Mouse (Mus musculus): ENCODE data around the gene Syt3. TPM values are rescaled to one million over a fixed set of nuclear protein-coding genes. Genes with fewer than 3 reads are reported as not detected.

The Syt3 gene
- total RNA-seq, 1 experiment from 2014 or later = not detected

DNA sequence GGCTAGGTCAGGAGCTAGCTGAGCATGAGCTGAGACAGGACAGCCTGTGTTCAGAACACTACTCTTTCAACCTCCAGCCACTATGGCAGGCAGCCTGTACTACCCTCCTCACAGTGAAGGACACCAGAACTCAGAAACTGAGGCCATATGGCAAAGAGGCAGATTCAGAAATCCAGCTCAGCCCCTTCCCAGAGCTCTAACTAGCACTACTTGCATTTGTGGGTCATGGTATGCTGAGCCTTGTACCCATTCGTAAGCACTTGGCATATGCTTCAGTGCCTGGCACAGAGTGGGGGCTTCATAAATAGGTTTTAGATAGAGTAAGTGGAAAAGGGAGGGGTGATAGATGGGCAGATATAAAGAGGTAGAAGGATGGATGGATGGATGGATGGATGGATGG, 56.6 kb downstream of the Syt3 start:
- ATAC-seq (replicated peaks; ENCODE audit: insufficient number of reproducible peaks, low FRiP score, low TSS enrichment, poor library complexity, severe bottlenecking) = no peak

DNA sequence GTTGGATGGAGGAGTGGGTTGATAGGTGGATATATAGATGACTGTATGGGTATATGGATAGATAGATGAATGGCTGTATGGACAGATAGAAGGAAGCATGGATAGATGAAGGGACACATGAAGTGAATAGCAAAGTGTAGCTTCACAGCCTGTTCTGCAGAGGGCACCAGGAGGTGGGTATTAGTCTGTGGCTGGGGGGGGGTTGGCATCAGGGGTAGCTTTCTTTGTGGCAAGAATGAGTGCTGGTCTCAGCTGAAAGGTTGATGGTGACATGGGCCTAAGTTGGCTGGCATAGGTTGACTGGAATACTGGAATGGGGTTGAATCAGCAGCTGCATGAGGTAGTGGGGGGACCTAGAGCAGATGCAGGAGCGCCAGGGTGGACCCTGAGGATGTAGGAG, 57.3 kb downstream of the Syt3 start:
- no peak for ATAC-seq (replicated peaks; ENCODE audit: insufficient number of reproducible peaks, low FRiP score, low TSS enrichment, poor library complexity, severe bottlenecking)

DNA sequence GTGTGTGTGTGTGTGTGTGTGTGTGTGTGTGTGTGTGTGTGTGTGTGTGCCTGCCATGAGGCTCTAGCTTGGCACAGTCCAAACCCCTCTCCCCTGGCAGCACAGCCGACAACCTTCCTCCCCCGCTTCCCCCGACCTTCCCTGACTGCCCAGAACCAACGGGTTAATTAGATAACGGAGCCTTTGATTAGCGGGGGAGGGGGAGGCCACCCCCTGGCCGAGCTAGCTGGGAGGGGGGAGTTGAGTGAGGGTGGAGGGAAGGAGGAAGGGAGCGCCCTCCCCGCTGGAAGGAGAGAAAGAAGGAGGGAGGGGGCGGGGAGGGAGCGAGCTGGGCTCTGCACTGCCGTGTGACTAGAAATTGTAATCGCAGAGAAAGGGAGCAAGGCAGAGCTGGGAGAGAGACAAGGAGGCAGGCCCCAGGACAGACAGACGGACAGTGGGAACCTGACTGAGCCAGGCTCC, 57.8 kb downstream of the Syt3 start:
- ATAC-seq (replicated peaks; ENCODE audit: insufficient number of reproducible peaks, low FRiP score, low TSS enrichment, poor library complexity, severe bottlenecking) = no peak

DNA sequence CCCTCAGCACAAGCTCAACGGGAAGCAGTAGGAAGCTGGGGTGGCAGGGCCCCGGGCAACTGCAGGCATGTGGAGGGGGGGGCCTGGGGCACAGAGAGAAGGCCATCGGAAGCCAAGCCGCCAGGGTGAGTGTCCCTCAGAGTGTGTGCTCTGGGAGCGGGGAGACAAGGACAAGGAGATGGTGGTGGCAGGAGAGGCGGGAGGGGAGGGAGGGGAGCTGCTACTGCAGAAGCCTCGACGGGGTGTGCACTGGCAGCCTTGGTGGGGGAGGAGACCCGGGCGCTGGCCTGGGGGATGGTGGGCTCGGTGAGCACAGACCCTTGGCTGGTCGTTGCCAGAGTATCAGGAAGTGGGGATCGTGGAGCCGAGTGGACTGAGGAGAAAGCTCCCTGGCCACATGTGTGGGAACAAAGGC, 58.5 kb downstream of the Syt3 start:
- ATAC-seq (replicated peaks; ENCODE audit: insufficient number of reproducible peaks, low FRiP score, low TSS enrichment, poor library complexity, severe bottlenecking) = no peak

DNA sequence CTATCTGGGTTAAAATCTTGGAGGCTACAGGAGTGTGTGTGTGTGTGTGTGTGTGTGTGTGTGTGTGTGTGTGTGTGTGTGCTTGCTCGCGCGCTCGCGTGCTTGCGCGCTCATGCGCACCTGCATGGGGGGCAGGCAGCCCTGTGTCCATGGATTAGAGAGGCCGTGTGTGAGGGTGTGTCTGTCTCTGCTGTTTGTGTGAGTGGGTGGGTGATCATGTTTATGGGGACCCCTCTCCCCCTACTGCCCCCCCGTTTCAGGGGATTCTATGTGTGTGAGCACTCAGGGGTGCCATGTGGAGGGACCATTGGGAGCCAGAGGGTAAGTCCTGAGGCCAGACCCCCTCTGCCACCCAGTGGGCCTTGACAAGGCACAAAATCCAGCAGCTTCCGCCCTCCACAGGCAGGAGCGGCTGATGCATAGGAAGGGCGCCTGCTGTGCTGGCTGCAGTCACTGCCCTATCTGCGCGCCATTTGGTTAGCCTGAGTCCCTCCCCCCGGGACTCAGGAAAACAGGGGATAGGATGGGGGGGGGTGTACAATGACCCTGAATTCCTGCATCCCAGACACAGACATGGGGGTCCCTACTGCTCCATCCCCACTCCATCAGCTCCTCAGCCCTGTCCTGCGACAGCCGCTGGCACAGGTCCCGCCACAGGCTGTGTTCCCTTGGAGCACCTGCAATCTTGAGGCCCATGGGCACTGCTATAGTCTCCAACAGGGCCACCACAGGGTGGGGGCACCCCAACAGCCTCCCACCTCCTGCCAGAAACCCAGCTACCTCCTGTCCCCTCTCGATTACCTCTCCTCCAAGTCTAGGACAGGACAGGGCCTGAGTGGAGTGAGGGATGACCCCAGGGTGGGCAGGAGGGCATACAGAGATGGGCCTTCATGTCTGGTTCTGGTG, 59.6 kb downstream of the Syt3 start:
- no peak for ATAC-seq (replicated peaks; ENCODE audit: insufficient number of reproducible peaks, low FRiP score, low TSS enrichment, poor library complexity, severe bottlenecking)

DNA sequence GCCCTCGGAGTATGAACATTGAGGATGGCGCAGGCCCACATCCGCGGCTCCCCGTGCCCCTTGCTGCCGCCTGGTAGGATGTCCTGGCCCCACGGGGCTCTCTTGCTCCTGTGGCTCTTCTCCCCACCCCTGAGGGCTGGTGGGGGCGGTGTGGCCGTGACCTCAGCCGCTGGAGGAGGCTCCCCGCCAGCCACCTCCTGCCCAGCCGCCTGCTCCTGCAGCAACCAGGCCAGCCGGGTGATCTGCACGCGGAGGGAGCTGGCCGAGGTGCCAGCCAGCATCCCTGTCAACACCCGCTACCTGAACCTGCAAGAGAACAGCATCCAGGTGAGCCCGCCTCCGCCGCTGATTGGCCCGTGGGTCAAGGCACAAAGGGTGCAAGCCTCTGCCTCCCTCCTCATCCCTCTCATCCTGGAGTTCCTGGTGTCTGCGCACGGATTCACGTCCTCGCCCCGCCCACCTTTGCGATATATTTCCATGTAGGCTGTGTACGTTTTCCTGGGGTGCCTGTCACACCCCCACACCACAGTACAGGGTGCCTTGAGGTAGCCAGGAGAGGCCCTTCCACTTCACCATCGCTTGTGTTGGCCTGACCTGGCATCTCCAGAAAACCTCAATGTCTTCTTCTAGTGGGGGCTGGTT, 61.1 kb downstream of the Syt3 start:
- no peak for ATAC-seq (replicated peaks; ENCODE audit: insufficient number of reproducible peaks, low FRiP score, low TSS enrichment, poor library complexity, severe bottlenecking)

DNA sequence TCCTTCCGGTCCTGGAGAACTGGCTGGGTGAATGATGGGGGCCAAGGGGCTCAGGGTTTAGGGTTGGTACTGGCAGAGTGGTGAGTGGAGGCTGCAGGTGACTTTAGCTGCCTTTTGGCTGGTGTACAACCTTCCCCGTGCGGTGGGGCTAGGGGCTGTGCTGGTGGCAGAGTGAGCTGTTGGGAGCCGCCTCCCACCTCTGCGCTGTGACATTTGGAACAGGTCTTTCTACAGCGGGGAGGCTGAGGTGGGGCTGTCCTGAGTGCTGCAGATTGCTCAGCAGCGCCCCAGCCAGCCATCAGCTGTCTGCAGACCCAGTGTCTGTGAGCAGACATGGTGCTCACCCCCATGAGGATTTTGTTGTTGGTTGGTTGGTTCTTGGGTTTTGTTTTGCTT, 61.6 kb downstream of the Syt3 start:
- ATAC-seq (replicated peaks; ENCODE audit: insufficient number of reproducible peaks, low FRiP score, low TSS enrichment, poor library complexity, severe bottlenecking) = no peak

DNA sequence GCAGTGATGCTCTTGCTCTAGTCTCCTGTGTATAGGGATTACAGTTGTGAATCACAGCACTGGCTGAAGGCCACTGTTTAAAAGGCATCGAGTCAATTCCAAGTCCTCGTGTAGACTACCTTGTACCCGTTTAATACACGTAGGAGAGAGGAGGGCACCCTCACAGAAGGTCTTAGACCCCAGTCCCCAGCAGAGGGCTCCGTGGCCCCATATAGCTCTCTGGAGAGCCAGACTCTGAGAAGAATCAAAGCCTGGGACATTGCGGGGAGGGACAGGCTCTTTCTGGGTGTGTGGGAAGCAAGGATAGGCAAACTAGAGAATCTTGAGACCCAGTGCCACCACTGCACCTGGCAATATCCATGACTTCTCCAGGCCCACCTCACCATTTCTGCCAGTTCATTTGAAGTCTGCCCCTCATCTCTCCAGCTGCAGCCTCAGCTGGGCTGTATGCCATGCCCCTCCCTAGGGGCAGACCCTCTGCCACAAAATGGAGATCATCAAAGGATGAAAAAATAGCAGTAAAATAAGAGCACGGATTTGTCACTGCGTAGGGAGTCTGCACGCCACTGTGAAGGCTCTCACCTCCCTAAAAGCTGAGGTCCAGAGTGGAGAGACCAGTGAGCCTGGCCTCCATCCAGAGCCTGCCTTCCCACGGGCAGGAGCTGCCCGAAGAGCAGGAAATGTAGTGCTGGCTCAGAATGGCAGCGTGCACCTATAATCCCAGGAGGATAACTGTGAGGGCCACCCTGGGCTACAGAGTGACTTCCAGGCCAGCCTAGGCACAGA, 62.4 kb downstream of the Syt3 start:
- no peak for ATAC-seq (replicated peaks; ENCODE audit: insufficient number of reproducible peaks, low FRiP score, low TSS enrichment, poor library complexity, severe bottlenecking)

Other genes with a start within 250 kb of the Syt3 start
- not detected in 3 replicates for gene Klk1b16, start 247.3 kb upstream of the Syt3 start, total RNA-seq (2017)
- not detected in 3 replicates for gene Klk1b24, start 195.9 kb upstream of the Syt3 start, total RNA-seq (2017)
- gene Klk1b3, start 185.9 kb upstream of the Syt3 start, total RNA-seq (2017) = not detected in 3 replicates
- not detected in 3 replicates for gene Klk1b4, start 176.7 kb upstream of the Syt3 start, total RNA-seq (2017)
- not detected in 3 replicates for gene Klk1b5, start 168.2 kb upstream of the Syt3 start, total RNA-seq (2017)
- not detected in 3 replicates for gene Klk1, start 158.7 kb upstream of the Syt3 start, total RNA-seq (2017)
- gene Gm36864, start 147.9 kb upstream of the Syt3 start, total RNA-seq (2017) = not detected in 3 replicates
- 0.49 to 0.53 TPM in 2 of 3 replicates, not detected in the other for gene 1700028J19Rik, start 137.4 kb upstream of the Syt3 start, total RNA-seq (2017)
- 28.3 to 44.7 TPM (median 44.0 TPM) in 3 replicates for gene 2410002F23Rik, start 137.4 kb upstream of the Syt3 start, total RNA-seq (2017)
- not detected in 3 replicates for gene Acp4, start 126.7 kb upstream of the Syt3 start, total RNA-seq (2017)
- gene Gm15517, start 122.7 kb upstream of the Syt3 start, total RNA-seq (2017) = not detected in 3 replicates
- gene Clec11a, start 77.2 kb upstream of the Syt3 start, total RNA-seq (2017) = 0.49 to 1.6 TPM (median 0.85 TPM) in 3 replicates
- 0.19 to 1.2 TPM in 2 of 3 replicates, not detected in the other for gene Shank1, start 73.8 kb upstream of the Syt3 start, total RNA-seq (2017)
- gene 1700008O03Rik, start 1.7 kb downstream of the Syt3 start, total RNA-seq (2017) = 3.5 TPM in 1 of 3 replicates, not detected in the others
- not detected in 3 replicates for gene Lrrc4b, start 44.9 kb downstream of the Syt3 start, total RNA-seq (2017)
- gene Aspdh, start 81.3 kb downstream of the Syt3 start, total RNA-seq (2017) = not detected in 3 replicates
- gene Josd2, start 83.9 kb downstream of the Syt3 start, total RNA-seq (2017) = 12.9 to 40.9 TPM (median 17.1 TPM) in 3 replicates
- 21.7 to 29.0 TPM (median 23.3 TPM) in 3 replicates for gene Emc10, start 112.4 kb downstream of the Syt3 start, total RNA-seq (2017)
- 2.0 TPM in 1 of 3 replicates, not detected in the others for gene Fam71e1, start 112.5 kb downstream of the Syt3 start, total RNA-seq (2017)
- gene Mybpc2, start 140.6 kb downstream of the Syt3 start, total RNA-seq (2017) = 10.7 TPM in 1 of 3 replicates, not detected in the others
- 11.0 to 17.1 TPM (median 14.5 TPM) in 3 replicates for gene Spib, start 148.0 kb downstream of the Syt3 start, total RNA-seq (2017)
- 16.1 to 42.8 TPM (median 23.8 TPM) in 3 replicates for gene Pold1, start 164.7 kb downstream of the Syt3 start, total RNA-seq (2017)
- gene Nr1h2, start 169.8 kb downstream of the Syt3 start, total RNA-seq (2017) = 140 to 243 TPM (median 153 TPM) in 3 replicates
- gene Napsa, start 188.3 kb downstream of the Syt3 start, total RNA-seq (2017) = 162 to 248 TPM (median 207 TPM) in 3 replicates
- 0.19 to 0.43 TPM (median 0.38 TPM) in 3 replicates for gene Kcnc3, start 206.6 kb downstream of the Syt3 start, total RNA-seq (2017)

Measured in monocyte, adult 5-6 weeks (primary cell).